Mouse (Mus musculus): ENCODE data around the gene Cmtm7. TPM values are rescaled to one million over a fixed set of nuclear protein-coding genes. Genes with fewer than 3 reads are reported as not detected.
A peak's percentile ranks its signal among the peaks of the same experiment; 100 is the strongest.

Cmtm7 gene
- polyA plus RNA-seq, 1 experiment from 2014 or later: 59.5 TPM

DNA sequence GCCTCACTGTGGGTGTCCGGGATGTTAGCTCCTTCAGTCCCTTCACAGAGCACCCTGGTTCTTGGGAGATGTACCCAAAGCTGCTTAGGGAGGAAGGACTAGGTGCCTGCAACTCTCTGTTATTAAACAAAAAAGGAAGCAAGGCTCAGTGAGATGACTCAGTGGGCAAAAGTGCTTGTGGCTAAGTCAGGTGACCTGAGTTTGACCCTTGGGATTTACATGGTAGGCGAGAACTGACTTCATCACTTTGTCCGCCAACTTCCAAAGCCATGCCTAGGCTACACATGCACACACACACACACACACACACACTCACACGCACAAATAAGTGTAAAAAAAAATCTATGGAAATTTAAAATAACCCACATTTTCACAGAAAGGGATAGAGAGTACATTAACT, 30.3 kb upstream of the Cmtm7 start:
- Histone ChIP-seq H3K27ac (no peak overlapping the region), H3K4me2 (no peak overlapping the region), H3K9me3 (replicated peaks) (no peaks in the 10 kb centered on the region), H3K9ac (no peak overlapping the region), H3K4me3 (replicated peaks) (no peak overlapping the region), H3K36me3 (no peaks in the 10 kb centered on the region), H3K4me1 (replicated peaks) (peaks cover 36% of the 10 kb centered on the region), H3K27me3 (no peaks in the 10 kb centered on the region)
- 62% methylated on average over 4 of the region's 4 CpGs for WGBS (ENCODE audit: insufficient replicate concordance)
- ATAC-seq (ENCODE audit: low read depth) (no peak), DNase-seq (no peak)

DNA sequence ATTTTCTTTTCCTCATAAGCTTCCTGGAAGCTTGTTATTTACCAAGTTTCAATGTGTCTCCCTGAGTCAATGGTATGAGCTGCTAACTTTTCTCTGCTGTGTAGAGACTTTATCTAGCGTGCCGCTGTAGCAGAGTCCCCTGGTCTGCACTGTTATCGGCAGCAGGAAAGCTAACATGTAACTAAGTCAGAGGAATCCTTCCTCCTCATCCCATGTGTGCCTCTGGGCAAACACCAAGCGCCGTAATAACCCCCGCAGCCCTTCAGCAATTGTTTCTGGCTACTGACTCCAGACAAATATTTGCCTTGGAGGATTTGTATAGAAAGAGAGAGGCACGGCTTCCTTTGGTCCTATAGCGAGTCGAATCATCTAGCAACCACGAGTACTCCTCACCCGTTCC, 29.2 kb upstream of the Cmtm7 start:
- Histone ChIP-seq H3K36me3 (no peaks in the 10 kb centered on the region), H3K27ac (no peak overlapping the region; the same call in 1 of the 2 replicates), H3K4me3 (replicated peaks) (no peak overlapping the region), H3K4me1 (replicated peaks) (peaks cover 31% of the 10 kb centered on the region), H3K27me3 (no peaks in the 10 kb centered on the region), H3K4me2 (peak overlapping the region; percentile 38), H3K9ac (peak overlapping the region; percentile 17; the same call in 1 of the 2 replicates), H3K9me3 (replicated peaks) (no peaks in the 10 kb centered on the region)
- ATAC-seq (ENCODE audit: low read depth) (no peak), DNase-seq (no peak)
- WGBS (ENCODE audit: insufficient replicate concordance): 27% methylated on average over 11 of the region's 11 CpGs

DNA sequence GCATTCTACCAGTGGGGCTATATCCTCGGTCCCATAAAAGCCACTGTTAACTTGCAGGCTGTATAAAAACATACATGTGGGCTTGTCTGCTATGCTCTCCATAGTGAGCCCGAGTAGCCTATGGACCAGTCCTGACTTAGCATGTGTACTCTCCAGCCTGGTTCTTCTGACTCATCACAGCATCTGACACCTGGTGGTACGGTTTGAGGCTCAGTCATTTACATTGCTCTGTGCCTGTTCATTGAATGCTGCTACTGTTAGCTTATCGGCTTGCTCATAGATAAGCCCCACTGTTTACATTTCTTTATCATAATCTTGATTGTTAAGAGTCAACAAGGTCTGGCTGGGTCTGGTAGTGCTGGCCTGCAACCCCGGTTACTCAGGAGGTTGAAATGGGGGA, 27.0 kb upstream of the Cmtm7 start:
- 59% methylated on average over 5 of the region's 5 CpGs for WGBS (ENCODE audit: insufficient replicate concordance)
- no peak overlapping the region for H3K4me2 ChIP-seq
- H3K9me3 ChIP-seq (replicated peaks): no peaks in the 10 kb centered on the region
- H3K4me3 ChIP-seq (replicated peaks): no peak overlapping the region
- H3K4me1 ChIP-seq (replicated peaks): peaks cover 31% of the 10 kb centered on the region
- H3K27me3 ChIP-seq: no peaks in the 10 kb centered on the region
- no peak overlapping the region for H3K9ac ChIP-seq
- DNase-seq: no peak
- no peaks in the 10 kb centered on the region for H3K36me3 ChIP-seq
- H3K27ac ChIP-seq: no peak overlapping the region
- peak; percentile 19; the same call in 1 of the 2 replicates for ATAC-seq (ENCODE audit: low read depth)

DNA sequence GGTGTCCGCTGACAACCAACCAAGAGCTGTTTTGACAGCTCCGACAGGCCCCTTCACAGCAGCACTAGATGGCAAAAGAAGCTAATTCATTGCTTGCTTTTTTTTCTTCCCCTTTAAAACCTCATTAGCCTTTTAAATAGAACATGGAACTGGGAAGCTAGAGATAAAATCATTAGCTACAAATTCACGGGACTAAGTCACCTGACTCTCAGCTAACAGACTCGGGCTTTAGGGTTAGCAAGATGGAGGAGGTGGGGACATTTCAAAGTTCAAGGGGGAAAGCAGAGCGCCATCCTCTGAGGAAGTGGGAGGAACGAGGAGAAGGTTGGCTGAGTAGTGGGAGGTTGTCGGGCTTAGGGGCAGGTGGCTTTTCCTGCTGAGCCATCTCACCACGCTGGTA, 25.6 kb upstream of the Cmtm7 start:
- no peak for DNase-seq
- no peak overlapping the region for H3K4me2 ChIP-seq
- 31% methylated on average over 8 of the region's 8 CpGs for WGBS (ENCODE audit: insufficient replicate concordance)
- H3K4me1 ChIP-seq (replicated peaks): peaks cover 31% of the 10 kb centered on the region
- H3K27me3 ChIP-seq: no peaks in the 10 kb centered on the region
- H3K9ac ChIP-seq: no peak overlapping the region
- H3K27ac ChIP-seq: no peak overlapping the region
- no peaks in the 10 kb centered on the region for H3K36me3 ChIP-seq
- no peaks in the 10 kb centered on the region for H3K9me3 ChIP-seq (replicated peaks)
- ATAC-seq (ENCODE audit: low read depth): no peak
- H3K4me3 ChIP-seq (replicated peaks): no peak overlapping the region

DNA sequence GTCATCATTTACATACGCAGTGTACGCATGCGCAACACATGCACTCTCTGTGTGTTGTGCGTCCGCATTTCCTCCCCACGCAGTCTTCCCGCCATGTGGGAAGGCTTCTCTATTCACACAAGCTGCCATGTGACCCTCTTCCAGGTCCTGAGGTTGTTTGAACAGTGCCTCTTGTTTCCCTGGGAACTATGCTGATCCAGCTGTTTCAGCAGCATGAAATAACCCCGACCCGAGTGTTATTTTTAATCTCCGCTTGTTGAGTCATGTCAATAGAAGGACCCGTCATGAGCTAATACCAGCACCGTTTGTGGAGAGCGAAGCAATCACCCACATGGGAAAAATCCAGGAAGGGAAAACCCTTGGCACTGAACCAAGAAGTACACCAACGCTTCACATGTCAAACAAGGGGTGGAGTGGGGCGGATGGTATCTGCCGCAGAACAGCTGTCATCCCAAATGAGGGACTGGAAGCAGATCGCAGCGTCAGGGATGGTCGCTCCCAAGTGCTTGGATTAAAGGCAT, 23.6 kb upstream of the Cmtm7 start:
- Histone ChIP-seq H3K27me3 (no peaks in the 10 kb centered on the region), H3K9me3 (replicated peaks) (no peaks in the 10 kb centered on the region), H3K4me3 (replicated peaks) (no peak overlapping the region), H3K4me2 (no peak overlapping the region), H3K4me1 (replicated peaks) (peaks cover 17% of the 10 kb centered on the region; the same call in 1 of the 2 replicates), H3K9ac (no peak overlapping the region), H3K27ac (no peak overlapping the region), H3K36me3 (no peaks in the 10 kb centered on the region)
- 82% methylated on average over 19 of the region's 19 CpGs for WGBS (ENCODE audit: insufficient replicate concordance)
- ATAC-seq (ENCODE audit: low read depth) (peak; percentile 30; the same call in 1 of the 2 replicates), DNase-seq (no peak)

DNA sequence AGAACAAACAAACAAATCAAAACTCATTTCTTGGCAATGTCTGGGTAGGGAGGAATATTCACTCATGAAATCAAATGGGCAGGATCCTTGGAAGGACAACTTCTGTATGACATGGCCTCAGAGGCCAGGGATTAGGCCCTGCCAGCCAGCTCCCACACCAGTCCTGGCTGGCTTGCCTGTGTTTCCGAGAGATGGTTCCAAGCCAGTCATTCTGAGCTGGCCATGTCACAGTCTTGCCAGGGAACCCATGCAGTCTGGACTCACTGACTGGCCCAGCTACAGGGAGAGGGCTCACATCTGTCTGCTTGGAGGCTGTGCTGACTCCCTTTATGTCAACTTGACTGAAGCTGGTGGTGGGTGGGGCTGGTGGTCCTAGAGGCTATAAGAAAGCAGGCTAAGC, 20.5 kb upstream of the Cmtm7 start:
- WGBS (ENCODE audit: insufficient replicate concordance): 77% methylated on average over 1 of the region's 1 CpGs
- no peak overlapping the region for H3K4me3 ChIP-seq (replicated peaks)
- no peak overlapping the region for H3K4me2 ChIP-seq
- DNase-seq (no peak), ATAC-seq (ENCODE audit: low read depth) (no peak)
- H3K36me3 ChIP-seq: no peaks in the 10 kb centered on the region
- H3K4me1 ChIP-seq (replicated peaks): peaks cover 5% of the 10 kb centered on the region; the same call in 1 of the 2 replicates
- H3K27me3 ChIP-seq: no peaks in the 10 kb centered on the region; the same call in 1 of the 2 replicates
- H3K9me3 ChIP-seq (replicated peaks): no peaks in the 10 kb centered on the region
- no peak overlapping the region for H3K9ac ChIP-seq
- H3K27ac ChIP-seq: no peak overlapping the region

DNA sequence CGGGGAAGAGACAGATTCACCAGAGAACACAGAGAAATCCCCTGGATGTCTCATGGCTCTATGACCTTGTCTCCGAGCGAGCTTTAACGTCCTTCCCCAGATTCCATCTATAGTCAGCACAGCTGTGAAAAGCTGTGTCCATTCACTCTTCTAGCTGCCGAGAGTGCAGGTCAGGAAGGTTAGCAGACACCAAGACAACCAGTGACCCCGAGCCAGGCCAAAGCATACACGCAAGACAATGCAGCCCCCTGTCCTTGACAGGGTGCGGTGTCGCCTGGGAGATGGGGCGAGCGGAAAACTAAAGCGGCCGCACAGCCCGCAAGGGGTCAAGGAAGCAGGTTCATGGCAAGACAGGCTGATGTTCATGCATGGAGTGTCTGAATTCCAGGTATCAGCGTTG, 19.6 kb upstream of the Cmtm7 start:
- Histone ChIP-seq H3K4me1 (replicated peaks) (0 out of 2 replicates have a peak, but pooled peaks cover 5% of the 10 kb centered on the region), H3K4me3 (replicated peaks) (no peak overlapping the region), H3K27me3 (no peaks in the 10 kb centered on the region; the same call in 1 of the 2 replicates), H3K9me3 (replicated peaks) (no peaks in the 10 kb centered on the region), H3K27ac (no peak overlapping the region), H3K36me3 (no peaks in the 10 kb centered on the region), H3K4me2 (no peak overlapping the region), H3K9ac (no peak overlapping the region)
- 75% methylated on average over 15 of the region's 15 CpGs for WGBS (ENCODE audit: insufficient replicate concordance)
- ATAC-seq (ENCODE audit: low read depth): no peak
- no peak for DNase-seq

DNA sequence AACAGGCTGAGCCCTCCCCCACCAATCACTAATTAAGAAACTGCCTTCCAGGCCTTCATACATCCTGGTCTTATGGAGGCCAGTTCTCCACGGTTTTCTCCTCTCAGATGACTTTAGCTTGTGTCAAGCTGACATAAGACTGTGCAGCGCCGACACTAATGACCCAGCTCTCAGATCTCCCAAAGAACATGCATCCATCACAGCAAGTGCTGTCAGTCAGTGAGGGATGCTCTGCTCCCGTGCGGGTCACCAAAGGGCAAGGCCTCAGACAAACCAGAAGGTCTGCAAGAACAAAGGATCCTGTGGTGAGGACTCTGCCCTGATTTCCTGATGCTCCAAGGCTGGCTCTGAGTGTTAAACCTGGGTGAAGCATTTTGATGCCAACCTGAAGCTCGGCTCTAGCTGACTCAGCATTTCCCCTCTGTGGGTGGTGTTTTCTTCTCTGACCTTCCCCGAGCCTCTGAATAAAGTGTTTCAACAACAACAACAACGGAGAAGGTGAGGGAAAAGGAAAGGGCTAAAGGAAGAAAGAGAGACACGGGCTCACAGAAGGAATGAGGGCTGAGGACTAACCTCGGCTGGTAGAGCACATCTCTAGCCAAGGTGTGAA, 17.9 kb upstream of the Cmtm7 start:
- ATAC-seq (ENCODE audit: low read depth): no peak
- WGBS (ENCODE audit: insufficient replicate concordance): 58% methylated on average over 10 of the region's 10 CpGs

DNA sequence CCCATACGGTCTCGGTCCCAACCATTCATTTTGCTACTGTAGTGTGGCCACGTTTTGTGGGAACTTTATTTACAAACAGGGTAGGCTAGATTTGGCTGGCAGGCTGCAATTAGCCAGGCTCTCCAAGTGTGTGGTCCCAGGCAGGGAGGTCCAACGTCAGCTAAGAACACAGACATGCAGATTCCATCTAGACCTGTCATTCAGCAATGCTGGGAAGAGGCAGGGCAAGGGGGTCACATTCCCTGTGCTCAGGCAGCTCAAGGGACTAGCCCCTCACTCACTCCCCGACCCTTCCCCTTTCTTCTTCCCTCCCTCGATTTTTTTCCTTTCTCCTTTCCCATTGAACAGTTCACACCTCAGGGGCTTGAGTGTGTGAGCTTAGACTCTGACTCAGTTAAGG, 17.2 kb upstream of the Cmtm7 start:
- H3K9me3 ChIP-seq (replicated peaks): no peaks in the 10 kb centered on the region
- no peak overlapping the region for H3K4me3 ChIP-seq (replicated peaks)
- no peak overlapping the region for H3K27ac ChIP-seq
- no peaks in the 10 kb centered on the region; the same call in 1 of the 2 replicates for H3K27me3 ChIP-seq
- no peaks in the 10 kb centered on the region for H3K4me1 ChIP-seq (replicated peaks)
- no peak for ATAC-seq (ENCODE audit: low read depth)
- no peak for DNase-seq
- 44% methylated on average over 6 of the region's 6 CpGs for WGBS (ENCODE audit: insufficient replicate concordance)
- H3K36me3 ChIP-seq: no peaks in the 10 kb centered on the region
- H3K9ac ChIP-seq: no peak overlapping the region
- no peak overlapping the region for H3K4me2 ChIP-seq

More for the DNA sequence above, 17.9 kb upstream of the Cmtm7 start:
- Histone ChIP-seq H3K4me2 (no peak overlapping the region), H3K4me1 (replicated peaks) (no peaks in the 10 kb centered on the region), H3K27ac (no peak overlapping the region), H3K4me3 (replicated peaks) (no peak overlapping the region), H3K9me3 (replicated peaks) (no peaks in the 10 kb centered on the region), H3K27me3 (no peaks in the 10 kb centered on the region; the same call in 1 of the 2 replicates), H3K36me3 (no peaks in the 10 kb centered on the region), H3K9ac (no peak overlapping the region)
- DNase-seq: no peak

DNA sequence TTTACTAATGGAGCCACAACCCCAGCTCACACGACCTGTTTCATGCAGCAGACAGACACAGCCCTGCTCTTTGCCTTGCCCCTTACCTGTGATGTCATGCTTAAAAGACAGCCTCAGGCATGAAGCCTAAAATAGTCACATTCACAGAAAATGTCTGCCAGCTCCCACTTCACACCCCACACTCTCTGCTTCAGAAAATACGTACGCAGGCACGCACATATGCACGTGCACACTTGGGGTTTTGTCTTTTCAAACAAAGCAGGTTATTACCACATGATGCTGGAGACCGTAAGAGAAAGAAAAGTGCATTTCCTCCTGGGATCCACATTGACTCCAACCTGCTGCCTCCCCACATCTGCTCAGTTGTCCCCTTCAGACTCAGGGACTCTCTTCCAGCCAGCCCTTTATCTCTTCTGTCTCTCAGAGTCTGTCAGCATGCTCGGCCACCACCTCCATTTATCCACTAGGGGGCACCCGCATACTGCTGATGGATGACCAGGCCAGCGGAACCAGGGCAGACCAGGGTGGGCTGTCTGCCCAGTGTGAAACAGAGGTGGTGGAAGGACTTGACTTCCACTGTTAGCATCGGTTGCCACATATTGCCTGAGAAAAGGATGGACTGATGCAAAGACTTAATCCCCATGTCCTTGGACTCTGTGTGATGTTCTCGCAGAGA, 15.8 kb upstream of the Cmtm7 start:
- ATAC-seq (ENCODE audit: low read depth): peak; percentile 67; the same call in 1 of the 2 replicates

DNA sequence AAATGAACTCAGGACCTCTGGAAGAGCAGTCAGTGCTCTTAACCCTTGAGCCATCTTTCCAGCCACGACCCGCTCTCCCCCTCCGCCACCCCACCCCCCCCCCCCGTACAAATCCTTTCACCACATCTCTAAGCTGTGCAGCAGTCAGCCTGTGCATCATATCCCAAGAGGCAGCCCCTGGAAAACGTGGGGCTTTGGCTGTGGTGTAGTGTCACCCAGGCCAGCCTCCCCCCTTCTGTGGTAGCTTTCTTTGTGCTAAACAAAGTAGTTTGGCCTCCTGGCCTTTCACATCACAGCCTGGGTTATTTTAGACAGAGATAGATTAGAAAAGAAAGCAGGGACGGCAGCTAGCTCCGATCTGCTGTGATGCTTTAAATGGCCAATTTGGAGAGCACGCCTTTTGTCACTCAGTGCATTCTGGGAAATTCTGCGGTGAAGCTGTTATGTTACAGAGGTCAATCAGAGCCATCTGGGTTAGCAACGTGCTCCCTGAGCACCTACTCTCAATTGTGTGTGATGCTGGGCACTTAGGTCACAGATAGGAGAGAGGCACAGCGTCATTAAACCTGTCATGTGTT, 14.9 kb upstream of the Cmtm7 start:
- H3K9me3 ChIP-seq (replicated peaks): no peaks in the 10 kb centered on the region
- H3K36me3 ChIP-seq: no peaks in the 10 kb centered on the region
- no peak overlapping the region for H3K27ac ChIP-seq
- no peak overlapping the region for H3K4me3 ChIP-seq (replicated peaks)
- H3K4me1 ChIP-seq (replicated peaks): no peaks in the 10 kb centered on the region
- no peak overlapping the region for H3K4me2 ChIP-seq
- H3K27me3 ChIP-seq: no peaks in the 10 kb centered on the region; the same call in 1 of the 2 replicates
- 57% methylated on average over 11 of the region's 11 CpGs for WGBS (ENCODE audit: insufficient replicate concordance)
- ATAC-seq (ENCODE audit: low read depth) (no peak), DNase-seq (no peak)
- H3K9ac ChIP-seq: no peak overlapping the region

More for the DNA sequence above, 15.8 kb upstream of the Cmtm7 start:
- no peak overlapping the region for H3K4me3 ChIP-seq (replicated peaks)
- H3K4me1 ChIP-seq (replicated peaks): no peaks in the 10 kb centered on the region
- H3K9me3 ChIP-seq (replicated peaks): no peaks in the 10 kb centered on the region
- no peaks in the 10 kb centered on the region; the same call in 1 of the 2 replicates for H3K27me3 ChIP-seq
- no peak overlapping the region for H3K27ac ChIP-seq
- DNase-seq: peak; percentile 53
- H3K9ac ChIP-seq: no peak overlapping the region
- WGBS (ENCODE audit: insufficient replicate concordance): 49% methylated on average over 11 of the region's 11 CpGs
- no peaks in the 10 kb centered on the region for H3K36me3 ChIP-seq
- H3K4me2 ChIP-seq: no peak overlapping the region

Data from liver, embryonic 13.5 days (tissue).